Mouse (Mus musculus) layer of hippocampus, adult 9-10 months (tissue): ENCODE results near the gene Epn1.

Experiments used
- DNase-seq: peaks from one replicate; pipeline ENCODE4 v3.0.0; 2022; ENCODE audit warnings: low spot score

Gene Epn1

GRCm38 (mm10) chr7:5092831-5093510 lies 12.9 kb downstream of the Epn1 start:
- DNase-seq = no peak

GRCm38 (mm10) chr7:5098769-5099168 lies 18.7 kb downstream of the Epn1 start:
- no peak for DNase-seq

- no peak for DNase-seq
These were observed 19.8 kb downstream of the Epn1 start for GRCm38 (mm10) chr7:5099796-5100195.

GRCm38 (mm10) chr7:5101066-5101663 lies 21.1 kb downstream of the Epn1 start:
- DNase-seq = no peak

- no peak for DNase-seq
These were observed 22.5 kb downstream of the Epn1 start for GRCm38 (mm10) chr7:5102564-5102963.

- no peak for DNase-seq
These were observed 28.2 kb downstream of the Epn1 start for GRCm38 (mm10) chr7:5108272-5108671.

GRCm38 (mm10) chr7:5109301-5109700 lies 29.3 kb downstream of the Epn1 start:
- DNase-seq = no peak

- no peak for DNase-seq
These were observed 32.7 kb downstream of the Epn1 start for GRCm38 (mm10) chr7:5112701-5113100.

- DNase-seq = no peak
These were observed 36.8 kb downstream of the Epn1 start, which contains the start of gene Rfpl4 for GRCm38 (mm10) chr7:5116850-5117249. Rfpl4 (minus strand) TSS chr7:5116950.

GRCm38 (mm10) chr7:5125078-5125477 lies 45.0 kb downstream of the Epn1 start:
- no peak for DNase-seq

GRCm38 (mm10) chr7:5125549-5126406 lies 45.7 kb downstream of the Epn1 start, which contains the start of gene Rasl2-9:
Rasl2-9 (minus strand) TSS chr7:5125950.
- peak; percentile 63 for DNase-seq
